16 mouse cellular contexts compared by ENCODE assay signal in the genomic region with DNA sequence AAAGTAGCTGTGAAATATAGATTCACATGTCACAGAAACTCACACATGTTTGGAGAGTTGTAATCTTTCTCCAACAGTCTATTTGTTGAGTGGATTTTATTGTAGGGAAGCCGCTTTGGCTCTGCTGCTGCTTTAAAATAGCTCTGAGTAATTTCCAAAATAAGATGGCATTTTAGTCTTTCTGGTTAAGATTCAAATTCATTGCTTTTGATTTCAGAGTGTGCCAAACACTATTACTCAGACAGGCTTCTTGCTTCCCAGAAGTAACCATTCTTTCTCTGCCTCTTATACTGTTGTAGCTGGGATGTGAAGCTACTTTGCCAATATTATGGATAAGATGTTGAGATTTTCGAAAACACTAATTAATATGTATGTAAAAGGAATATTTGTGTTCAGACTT.
"Had no signal": no experiment of that assay in that cellular context is flagged by ENCODE, and none has a peak within 500 bp of the region (broad histone marks: within the 10 kb centered on the region; RNA-seq: fewer than 3 reads in every experiment).

No protein-coding gene starts in this region.

- H3K4me1 ChIP-seq: neural tube, embryonic 12.5 days; neural tube, embryonic 13.5 days; neural tube, embryonic 15.5 days; stomach, embryonic 15.5 days had no signal

- H3K27ac ChIP-seq: neural tube, embryonic 12.5 days; neural tube, embryonic 13.5 days; neural tube, embryonic 15.5 days; stomach, embryonic 15.5 days; stomach, postnatal 0 days had no signal

- H3K9ac ChIP-seq: neural tube, embryonic 12.5 days; neural tube, embryonic 13.5 days; neural tube, embryonic 15.5 days; stomach, embryonic 15.5 days had no signal

- DNase-seq: retina, postnatal 1 day; right cerebral cortex, postnatal 14 days; right cerebral cortex, postnatal 25 days; right cerebral cortex, postnatal 4 days; spleen, adult 18-20 months; thymus, adult 18-20 months; thymus, adult 2 months; thymus, postnatal 14 days; thymus, postnatal 25 days; thymus, postnatal 36 days; thymus, postnatal 4 days had no signal

- H3K4me3 ChIP-seq: neural tube, embryonic 12.5 days; neural tube, embryonic 13.5 days; neural tube, embryonic 15.5 days; stomach, embryonic 15.5 days had no signal

- H3K27me3 ChIP-seq: neural tube, embryonic 12.5 days; neural tube, embryonic 13.5 days; neural tube, embryonic 15.5 days; stomach, embryonic 15.5 days had no signal

- H3K36me3 ChIP-seq: neural tube, embryonic 12.5 days; neural tube, embryonic 13.5 days; neural tube, embryonic 15.5 days; stomach, embryonic 15.5 days had no signal

- H3K9me3 ChIP-seq: neural tube, embryonic 12.5 days; neural tube, embryonic 13.5 days; neural tube, embryonic 15.5 days; stomach, embryonic 15.5 days had no signal

- H3K4me2 ChIP-seq: neural tube, embryonic 12.5 days; neural tube, embryonic 13.5 days; neural tube, embryonic 15.5 days; stomach, embryonic 15.5 days had no signal
